Mouse (Mus musculus): ENCODE data around the gene Adgrf3.
"Not testable (repeated sequence)": the region's sequence is repeated elsewhere in the genome, so short reads cannot be mapped to it uniquely, and the experiment has no call there.

Adgrf3 gene

DNA sequence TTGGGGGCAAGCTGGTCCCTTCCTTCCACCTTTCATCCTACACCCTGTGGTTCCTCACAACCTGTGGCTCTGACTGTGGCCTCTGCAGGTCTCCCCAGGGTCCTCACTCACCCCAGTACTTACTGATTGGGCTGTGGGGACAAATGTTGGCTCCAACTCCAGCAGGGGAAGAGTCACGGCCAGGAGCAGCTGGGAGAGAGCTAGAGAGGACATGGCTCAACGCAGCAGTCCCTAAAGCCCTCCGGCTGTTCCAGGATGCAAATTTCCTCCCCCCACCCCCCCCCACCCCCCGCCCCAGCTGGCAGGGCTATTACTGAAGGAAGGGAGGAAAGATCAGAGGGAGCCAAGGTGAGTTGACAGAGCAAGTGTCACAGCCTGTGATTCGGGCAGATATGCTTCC lies at the start of gene Adgrf3:
Adgrf3 (minus strand) TSS at position 230 of the 400 bp plus-strand sequence.
- DNase-seq (ENCODE audit: low spot score in 2 of 2), result no peak

DNA sequence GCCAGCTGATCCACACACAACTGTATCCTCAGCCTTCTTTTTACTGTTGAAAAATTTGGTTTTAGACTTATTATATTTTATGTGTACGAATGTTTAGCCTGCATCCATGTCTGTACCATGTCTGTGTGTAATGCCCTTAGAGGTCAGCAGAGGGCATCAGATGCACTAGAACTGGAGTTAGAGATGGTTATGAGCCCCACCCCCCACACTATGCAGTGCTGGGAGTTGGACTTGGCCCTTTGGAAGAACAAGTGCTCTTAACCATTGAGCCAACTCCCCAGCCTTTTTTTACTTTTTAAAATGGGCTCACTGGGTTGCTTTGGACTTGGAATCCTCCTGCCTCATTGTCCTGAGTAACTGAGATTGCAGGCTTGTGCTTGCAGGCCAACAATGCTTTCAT lies 42.1 kb upstream of the Adgrf3 start:
- DNase-seq (ENCODE audit: low spot score in 2 of 2), result no peak

DNA sequence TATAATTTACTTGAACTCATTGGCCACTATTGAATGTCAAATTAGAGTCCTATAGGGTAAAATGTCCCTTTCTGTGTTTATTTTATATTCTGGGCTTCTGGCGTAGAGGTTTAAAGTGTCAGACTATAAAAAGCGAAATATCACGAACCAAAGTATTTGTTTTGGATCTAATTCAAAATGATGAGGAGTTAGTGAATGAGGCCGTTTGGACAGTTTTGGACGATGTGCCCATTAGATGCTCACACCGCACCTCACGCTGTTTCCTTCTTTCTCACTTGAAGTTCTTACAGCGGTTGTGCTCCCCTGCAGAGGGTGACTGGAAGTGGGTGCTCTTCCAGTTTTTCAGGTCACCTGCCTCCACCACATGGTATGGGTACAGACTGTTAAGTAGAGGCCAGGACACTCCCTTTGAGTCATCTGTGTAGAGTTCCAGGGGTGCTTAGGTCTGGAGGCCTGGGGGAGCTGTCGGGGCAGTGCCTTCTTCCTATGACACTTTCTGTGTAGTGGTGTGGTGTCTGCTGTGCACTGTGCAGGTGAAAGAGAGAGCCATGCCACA lies 40.4 kb upstream of the Adgrf3 start:
- DNase-seq (ENCODE audit: low spot score in 2 of 2), result no peak

DNA sequence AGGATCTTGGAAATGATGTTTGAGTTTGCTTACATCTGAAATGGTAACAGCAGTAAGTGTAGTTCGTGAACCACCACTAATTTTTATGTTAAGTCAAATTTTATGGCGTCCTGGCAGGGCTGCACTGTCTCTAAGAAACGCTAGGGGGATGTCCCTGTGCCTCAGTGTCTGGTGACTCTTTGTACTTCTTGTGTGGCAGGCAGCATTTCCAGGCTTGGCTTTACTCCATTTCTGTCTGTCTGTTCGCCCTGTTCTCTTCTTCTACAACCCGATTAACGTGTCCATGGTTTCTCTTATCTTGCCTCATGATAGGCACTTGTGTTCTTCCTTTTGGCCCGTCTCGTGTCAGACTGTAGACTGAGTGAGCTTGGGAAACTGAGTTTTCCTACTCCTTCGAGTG lies 38.2 kb upstream of the Adgrf3 start:
- DNase-seq (ENCODE audit: low spot score in 2 of 2), result peak in 1 of 2 experiments; percentile 24

DNA sequence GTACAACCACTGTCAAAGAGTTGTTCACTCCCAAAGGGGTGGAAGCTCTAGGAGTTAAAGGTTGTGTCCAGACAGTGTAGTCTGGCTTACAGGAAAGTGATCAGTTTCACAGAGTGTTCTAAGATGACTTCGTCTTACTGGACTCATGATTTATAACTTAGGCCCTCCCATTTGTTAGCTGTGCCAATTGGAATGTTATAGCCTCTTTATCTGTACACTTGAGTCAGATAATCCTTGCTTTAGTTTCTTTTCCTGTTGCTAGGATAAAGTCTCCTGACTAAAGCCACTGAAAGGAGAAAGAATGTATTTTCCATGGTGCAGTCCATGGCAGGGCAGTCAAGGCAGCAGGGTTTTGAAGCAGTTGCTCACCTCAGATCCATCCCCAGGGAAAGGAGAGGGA lies 36.9 kb upstream of the Adgrf3 start:
- DNase-seq (ENCODE audit: low spot score in 2 of 2), result no peak

DNA sequence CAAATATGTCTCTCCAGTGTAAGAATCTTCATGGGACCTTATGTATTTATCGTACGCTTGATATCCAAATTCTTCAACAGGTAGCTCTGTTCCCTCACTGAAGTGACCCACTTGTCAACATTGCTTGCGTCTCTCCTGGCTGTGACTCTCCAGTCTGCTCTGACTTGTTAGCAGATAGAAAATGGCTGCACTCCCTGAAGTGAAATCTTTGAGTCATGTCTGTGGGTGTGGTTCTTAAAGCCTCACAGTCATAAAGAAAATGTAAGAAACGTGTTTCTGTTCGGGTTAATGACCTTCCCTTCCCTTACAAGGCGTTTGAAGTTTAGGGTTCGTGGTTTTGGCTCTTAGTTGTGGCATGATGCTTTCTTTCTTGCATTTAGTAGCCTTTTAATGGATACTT lies 35.0 kb upstream of the Adgrf3 start:
- DNase-seq (ENCODE audit: low spot score in 2 of 2), result no peak

DNA sequence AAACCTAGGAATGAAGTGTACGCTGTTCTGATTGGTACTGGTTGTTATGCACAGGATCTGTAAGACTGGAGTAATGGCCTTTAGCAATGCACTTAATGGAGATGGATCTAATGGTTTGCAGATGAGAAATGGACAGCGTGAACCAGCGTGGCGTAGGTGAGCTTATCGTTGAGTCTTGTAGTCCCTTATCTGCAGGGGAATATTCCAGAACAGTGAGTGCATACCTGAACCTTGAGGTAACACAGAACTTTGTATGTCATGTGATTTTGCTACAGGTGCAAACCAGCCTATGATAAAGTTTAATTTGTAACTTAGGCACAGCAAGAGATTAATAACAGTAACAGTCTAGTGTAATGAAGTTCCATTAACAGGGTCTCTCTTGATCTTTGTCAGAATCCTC lies 33.0 kb upstream of the Adgrf3 start:
- no peak for DNase-seq (ENCODE audit: low spot score in 2 of 2)

DNA sequence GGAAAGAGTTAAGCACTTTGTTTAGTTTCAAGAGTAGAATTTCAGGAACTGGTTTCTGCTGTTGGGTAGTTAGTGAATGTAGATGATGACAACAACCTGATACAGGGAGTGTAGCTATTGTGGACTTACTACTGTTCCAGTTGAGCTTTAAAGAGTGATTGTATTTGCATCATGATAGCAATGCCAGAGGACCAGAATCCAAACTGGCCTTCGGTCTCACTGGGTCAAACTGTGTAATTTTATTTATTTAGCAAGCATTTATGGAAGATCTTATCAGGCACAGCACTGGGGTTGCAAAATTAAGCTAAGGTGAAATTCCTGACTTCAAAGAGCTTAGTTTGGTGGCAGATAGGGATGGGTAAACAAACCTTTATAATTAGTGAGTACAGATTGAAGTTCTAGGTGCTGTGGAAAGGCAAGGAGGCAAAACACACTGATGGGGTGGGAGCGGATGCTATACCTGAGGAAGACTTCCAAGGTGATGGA lies 30.2 kb upstream of the Adgrf3 start:
- DNase-seq (ENCODE audit: low spot score in 2 of 2), result no peak

DNA sequence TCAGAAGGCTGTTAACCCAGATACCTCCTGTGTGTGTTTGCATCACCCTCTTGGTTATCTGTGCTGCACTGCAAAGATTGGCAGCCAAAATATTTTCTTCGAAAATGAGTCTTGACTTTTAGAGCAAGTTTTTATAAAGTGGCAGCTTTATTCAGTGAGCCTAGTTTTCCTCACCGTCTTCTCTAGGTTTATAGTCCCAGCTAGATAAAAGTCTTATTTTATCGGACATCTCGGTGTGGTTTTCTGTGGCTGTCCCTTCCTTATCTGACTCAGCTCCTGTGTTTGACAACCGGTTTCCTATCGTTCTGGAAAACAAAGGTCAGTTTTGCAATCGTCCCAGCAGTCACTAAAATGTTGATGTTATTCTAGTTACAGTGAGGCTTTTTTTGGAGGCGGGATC lies 28.5 kb upstream of the Adgrf3 start:
- DNase-seq (ENCODE audit: low spot score in 2 of 2), result no peak

DNA sequence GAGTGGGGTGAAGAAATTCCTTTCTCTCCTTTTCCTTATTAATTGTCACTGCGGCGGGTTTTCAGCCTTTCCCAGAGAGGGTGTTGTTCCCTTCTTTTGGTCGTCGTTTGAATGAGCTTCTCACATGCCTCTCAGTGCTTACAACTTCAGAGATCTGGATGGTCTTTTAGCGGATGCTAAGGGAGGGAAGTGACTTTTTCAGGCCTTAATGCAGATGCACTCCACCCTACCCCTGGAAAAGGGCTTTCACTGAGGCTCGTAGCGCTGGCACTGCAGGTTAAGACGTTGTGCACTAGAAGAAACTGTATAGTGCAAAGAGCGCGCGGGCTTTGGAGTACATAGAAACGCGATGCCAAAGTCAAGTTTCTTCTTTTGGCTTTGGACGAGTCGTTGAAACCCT lies 27.5 kb upstream of the Adgrf3 start:
- peak; percentile 29 to 69 for DNase-seq (ENCODE audit: low spot score in 2 of 2)

DNA sequence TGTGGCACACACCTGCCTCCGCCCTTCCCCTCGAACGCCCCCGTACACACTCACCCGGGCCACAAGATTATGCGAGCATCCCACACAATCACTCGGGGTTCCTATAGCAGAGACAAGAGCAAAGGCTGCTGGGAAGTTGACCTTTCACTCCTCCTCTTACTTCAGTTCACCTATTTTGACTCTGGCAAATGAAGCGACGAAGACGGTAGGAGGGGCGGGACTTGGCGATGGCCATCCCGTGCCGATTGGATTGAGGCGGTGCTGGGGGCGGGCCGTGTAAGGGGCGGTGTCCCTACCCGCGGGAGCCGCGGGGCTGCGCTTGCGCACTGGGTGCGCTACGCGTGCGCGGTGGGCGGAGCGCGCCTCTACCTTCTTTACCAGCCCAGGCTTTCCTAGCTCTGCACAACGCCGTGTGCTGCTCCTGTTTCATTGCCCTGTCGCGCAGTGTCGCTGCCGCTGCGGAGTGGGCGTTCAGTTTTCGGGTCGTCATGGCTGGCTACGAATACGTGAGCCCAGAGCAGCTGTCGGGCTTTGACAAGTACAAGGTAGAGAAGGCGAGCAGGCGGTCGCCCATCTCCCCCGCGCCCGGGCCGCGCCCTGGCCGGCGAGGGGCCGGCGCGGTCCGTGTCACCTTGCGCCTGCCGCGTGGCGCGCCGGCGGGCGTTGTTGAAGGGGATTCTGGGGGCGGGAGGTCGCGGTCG lies 26.9 kb upstream of the Adgrf3 start, which contains the start of gene Selenoi:
Selenoi (plus strand) TSS at position 311 of the 701 bp plus-strand sequence.
- DNase-seq (ENCODE audit: low spot score in 2 of 2), result peak; percentile 98 to 99

DNA sequence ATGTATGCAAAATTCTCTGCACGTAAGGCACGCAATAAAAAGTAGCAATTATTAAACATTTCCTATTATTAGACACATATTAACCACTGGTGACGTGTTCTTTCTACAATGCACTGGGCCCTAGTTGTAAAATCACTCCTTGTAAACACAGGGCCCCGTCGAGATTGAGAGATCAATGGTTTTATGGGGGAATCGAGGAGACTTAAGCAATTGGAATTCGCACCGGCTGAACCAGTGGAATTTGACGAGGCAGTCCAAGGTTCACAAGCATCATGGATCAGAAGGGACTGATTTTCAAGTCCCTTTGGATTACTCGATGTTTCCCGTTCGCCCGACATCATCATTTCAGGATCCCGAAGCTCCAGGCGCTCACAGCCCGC lies 26.4 kb upstream of the Adgrf3 start:
- DNase-seq (ENCODE audit: low spot score in 2 of 2), result no peak

DNA sequence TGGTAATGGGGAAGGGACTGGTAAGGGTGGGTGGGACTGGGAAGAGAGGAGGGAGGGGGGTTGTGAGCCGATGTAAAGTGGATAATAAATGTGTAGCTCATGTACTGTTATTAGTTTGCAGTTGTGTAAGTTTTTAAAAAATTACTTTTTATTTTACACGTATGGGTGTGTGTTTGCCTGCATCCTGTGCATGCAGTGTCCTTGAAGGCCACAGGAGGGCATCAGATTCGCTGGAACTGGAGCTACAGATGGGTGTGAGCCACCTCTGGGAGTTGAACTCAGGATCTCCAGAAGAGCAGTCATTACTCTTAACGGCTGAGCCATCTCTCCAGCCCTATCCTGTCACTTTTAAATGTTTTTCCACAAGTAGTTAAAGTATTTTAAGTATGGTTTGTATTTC lies 25.4 kb upstream of the Adgrf3 start:
- peak in 1 of 2 experiments; percentile 40 for DNase-seq (ENCODE audit: low spot score in 2 of 2)

DNA sequence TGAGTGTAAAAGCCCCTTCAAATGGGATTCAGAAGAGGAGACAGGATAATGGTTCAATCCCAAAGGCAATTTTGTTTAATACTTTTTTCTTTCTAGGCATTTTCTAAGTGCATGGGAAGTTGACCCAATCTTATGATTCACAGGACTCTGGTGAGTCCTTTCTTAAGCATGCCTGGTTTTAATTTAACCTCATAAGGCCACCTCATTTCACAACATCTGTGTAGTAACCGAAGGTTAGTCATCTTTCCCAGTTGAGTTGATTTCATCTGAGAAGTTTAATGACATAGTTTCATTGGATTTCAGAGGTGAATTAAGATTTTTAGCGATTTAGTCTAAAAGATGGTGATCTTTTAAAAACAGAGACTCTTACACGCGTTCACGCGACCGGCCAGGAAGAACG lies 17.2 kb upstream of the Adgrf3 start:
- no peak for DNase-seq (ENCODE audit: low spot score in 2 of 2)

DNA sequence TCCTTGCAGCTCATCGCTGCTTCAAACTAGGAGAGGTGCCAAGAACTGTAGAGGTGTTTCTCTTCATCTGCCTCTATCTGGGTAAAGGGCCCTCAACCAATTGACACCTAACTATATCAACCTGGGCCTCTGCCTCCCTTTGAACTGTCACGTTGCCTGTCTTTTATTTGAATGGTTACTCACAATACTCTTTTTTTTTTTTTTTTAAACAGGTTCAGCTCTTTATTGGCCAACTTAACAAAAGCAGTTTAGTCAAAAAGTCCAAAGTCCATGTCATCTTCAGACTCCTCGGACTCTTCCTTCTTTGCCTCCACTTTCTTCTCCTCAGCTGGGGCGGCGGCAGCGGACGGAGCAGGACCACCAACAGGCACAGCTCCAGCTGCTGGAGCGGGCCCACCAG lies 15.1 kb upstream of the Adgrf3 start:
- DNase-seq (ENCODE audit: low spot score in 2 of 2), result no peak

DNA sequence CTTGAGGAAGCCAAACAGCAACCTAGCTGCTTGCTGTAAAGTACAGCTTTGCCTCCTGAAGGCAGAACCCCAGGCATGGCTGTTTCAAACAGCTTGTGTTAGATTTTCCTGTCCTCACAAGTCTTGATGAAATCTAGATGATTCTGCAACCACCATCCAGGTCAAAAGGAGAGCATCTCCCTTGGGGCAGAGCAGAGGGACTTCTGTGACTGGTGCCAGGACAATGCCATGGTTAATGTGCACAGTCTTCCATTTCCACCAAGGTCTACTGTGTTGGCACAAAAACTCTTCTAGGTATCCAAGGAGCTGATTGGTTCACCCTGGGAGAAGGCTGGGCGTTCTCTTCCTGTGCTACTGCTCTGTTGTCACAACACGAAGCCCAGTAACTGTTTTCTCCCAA lies 14.2 kb upstream of the Adgrf3 start:
- DNase-seq (ENCODE audit: low spot score in 2 of 2), result no peak

DNA sequence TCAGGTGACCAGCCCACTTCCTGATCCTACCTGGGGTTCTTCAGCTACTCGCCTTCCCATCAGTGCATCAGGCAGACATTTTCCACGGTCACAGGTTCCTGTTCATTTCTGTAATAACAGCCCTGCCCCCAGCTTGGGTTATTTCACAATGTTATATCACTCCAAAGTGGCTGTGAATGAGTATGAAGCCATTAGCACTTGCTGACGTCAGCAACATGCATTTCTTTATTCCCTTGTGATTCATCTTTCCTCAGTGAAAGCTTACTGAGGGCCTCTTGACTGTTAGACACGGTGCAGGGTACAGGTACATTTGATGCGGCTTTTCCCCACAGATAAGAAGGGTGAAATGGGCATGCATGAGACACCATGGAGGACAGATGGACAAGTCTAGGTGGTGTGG lies 10.4 kb upstream of the Adgrf3 start:
- no peak for DNase-seq (ENCODE audit: low spot score in 2 of 2)

DNA sequence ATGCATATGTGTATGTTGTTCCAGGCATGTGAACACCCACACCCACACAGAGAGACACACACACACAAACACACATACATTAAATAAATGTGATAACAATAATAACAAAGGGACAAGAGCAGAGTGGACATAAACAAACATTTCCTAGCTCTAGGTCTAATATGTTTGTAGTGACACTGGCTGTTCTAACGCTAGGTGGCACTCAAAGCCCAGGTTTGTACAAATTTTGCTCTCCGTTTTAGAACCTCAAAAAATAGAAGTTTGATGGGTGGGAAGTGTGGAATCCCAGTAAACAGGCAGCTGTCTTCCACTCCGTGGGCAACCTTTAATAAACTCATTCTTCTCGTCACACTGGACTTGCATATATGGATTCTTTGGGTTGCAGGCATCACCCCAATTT lies 9.4 kb upstream of the Adgrf3 start:
- DNase-seq (ENCODE audit: low spot score in 2 of 2), result peak; percentile 33 to 65

DNA sequence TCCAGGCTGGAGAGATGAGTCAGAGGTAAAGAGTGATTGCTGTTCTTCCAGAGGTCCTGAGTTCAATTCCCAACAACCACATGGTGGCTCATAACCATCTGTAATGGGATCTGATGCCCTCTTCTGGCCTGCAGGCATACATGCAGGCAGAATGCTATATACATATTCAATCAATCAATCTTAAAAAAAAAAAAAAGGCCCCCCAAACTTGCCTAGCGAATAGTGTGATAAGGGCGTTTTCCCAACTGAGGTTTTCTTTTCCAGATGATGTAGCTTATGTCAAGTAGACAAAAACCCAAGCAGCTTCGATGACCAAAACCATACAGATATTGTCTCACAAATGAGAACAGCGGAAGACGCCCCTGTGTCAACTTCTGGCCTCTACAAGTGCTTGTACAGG lies 5.2 kb upstream of the Adgrf3 start:
- DNase-seq (ENCODE audit: low spot score in 2 of 2), result not testable (repeated sequence)

DNA sequence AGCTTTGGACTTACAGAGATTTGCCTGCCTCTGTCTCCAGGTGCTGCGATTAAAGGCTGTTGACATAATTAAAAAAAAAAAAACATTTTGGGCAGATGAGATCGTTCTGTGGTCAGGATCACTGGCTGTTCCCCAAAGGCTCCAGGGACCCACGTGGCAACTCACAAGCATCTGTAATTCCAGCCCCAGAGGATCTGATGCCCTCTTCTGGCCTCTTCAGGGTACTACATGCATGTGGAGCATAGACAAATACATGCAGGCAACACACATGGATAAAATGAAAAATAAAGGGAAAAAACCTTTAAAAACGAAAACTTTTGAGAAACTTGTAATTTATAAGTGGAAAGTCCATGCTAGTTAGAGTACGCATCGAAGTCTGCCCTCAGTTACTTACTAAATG lies 1.8 kb upstream of the Adgrf3 start:
- peak; percentile 40 to 59 for DNase-seq (ENCODE audit: low spot score in 2 of 2)

DNA sequence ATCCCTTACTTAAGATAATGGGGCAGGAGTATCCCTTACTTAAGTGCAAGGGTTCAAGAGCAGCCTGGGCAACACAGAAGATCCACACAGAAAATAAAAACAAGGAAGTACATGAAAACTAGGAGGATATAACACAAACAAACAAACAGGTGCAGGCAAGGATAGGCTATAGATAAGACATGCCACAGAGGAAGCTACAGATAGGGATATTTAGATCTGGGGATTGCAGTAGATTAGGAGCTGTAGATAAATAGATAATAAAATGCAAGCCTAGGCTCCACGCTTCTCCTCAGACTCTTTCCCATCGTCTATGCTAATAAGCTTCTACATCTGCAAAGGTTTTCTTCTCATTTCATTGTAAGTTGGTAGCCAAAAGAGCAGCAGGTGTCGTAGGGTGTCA lies 488 bp downstream of the Adgrf3 start:
- DNase-seq (ENCODE audit: low spot score in 2 of 2), result no peak

DNA sequence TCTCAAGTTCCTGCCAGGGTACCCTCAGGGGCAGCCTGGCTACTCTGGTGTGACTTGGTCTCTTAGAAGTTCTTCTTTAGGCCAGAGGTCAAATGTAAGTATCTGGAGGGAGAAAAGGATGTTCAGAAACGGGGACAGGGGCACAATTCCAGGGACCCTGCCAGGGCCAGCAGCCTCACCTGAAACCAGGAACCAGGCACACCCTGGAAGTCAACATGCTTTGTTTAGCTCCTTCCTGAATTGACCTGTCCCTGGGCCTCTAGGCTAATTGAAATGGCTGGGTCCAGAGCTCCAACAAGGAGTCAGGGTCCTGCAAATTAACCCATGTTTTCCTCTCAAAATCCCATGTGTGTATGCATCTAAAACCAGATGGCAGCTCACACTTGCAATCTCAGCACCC lies 1.1 kb downstream of the Adgrf3 start:
- no peak for DNase-seq (ENCODE audit: low spot score in 2 of 2)

DNA sequence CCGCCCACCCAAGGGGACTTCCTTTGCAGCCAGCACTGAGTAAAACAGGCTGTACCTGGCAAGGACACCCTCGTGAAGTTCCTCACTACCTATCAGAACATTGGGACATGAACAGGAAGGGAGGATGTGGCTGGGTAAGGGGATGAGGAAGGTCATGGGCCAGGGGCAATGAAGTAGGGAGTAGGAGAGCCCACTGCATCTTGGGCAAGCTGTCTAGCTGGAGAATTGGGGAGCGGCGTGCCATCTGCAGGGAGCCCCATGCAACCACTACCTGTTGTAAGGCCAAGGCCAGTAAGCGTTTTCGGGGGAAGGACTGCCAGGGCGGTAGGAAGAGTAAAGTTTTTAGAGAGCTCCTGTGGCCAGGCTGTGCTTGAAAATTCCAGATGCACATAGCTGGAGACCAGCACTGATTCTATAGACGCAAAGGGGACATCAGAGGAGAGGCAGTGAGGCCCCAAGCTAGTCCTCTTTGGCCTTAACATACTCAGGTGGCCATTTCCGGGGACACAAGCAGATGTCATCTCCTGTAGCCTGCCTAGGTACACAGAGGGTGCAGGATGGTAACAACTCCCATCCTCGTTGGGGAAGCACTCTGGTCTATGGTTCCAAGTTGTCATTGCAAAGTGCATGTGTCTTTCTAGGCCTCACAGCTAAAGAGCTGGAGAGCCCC lies 2.2 kb downstream of the Adgrf3 start:
- DNase-seq (ENCODE audit: low spot score in 2 of 2), result no peak

Data from spleen, postnatal 4 days (tissue).